Mouse (Mus musculus) myocyte (in vitro differentiated cells): ENCODE measurements around the gene Fndc3b. TPM values are rescaled to one million over a fixed set of nuclear protein-coding genes. Genes with fewer than 3 reads are reported as not detected.

ENCODE experiments used
- H3K27me3 ChIP-seq: one replicate; pipeline ENCODE4 v1.6.1; 2011; ENCODE audit not compliant: control insufficient read depth, insufficient read depth, insufficient read length
- H3K36me3 ChIP-seq: one replicate; pipeline ENCODE4 v1.6.1; 2011; ENCODE audit not compliant: control insufficient read depth, insufficient read depth
- H3K4me2 ChIP-seq: one replicate; pipeline ENCODE4 v1.6.1; 2011; ENCODE audit warnings: low read depth, control low read depth
- H3K4me3 ChIP-seq: one replicate; pipeline ENCODE4 v1.5.1; 2011; ENCODE audit warnings: mild to moderate bottlenecking, control low read depth, moderate library complexity
- H3K79me2 ChIP-seq: one replicate; pipeline ENCODE4 v1.6.1; 2011; ENCODE audit not compliant: control insufficient read depth, insufficient read depth
- H3ac ChIP-seq: one replicate; pipeline ENCODE4 v1.6.1; 2011; ENCODE audit not compliant: control insufficient read depth, insufficient read length
- CEBPB ChIP-seq: IDR thresholded peaks from 2 replicates; pipeline ENCODE4 v1.6.1; 2011; ENCODE audit warnings: mild to moderate bottlenecking, moderate library complexity; ENCODE audit not compliant: poor library complexity, insufficient read depth, severe bottlenecking
- E2F4 ChIP-seq: IDR thresholded peaks from one replicate; pipeline ENCODE4 v1.6.1; 2011; ENCODE audit warnings: mild to moderate bottlenecking, control low read depth, moderate library complexity; ENCODE audit not compliant: insufficient read depth
- MAX ChIP-seq: IDR thresholded peaks from one replicate; pipeline ENCODE4 v1.6.1; 2011; ENCODE audit warnings: low read depth, mild to moderate bottlenecking, control low read depth
- MYOD1 ChIP-seq, 3 experiments: IDR thresholded peaks; one replicate each; pipeline ENCODE4 v1.6.1; 2011; ENCODE audit warnings: control low read depth in 2 of 3, low read depth in 2 of 3, mild to moderate bottlenecking in 2 of 3, moderate library complexity in 1 of 3; ENCODE audit not compliant: insufficient read length in 2 of 3, control insufficient read depth in 1 of 3
- MYOG ChIP-seq, 3 experiments: IDR thresholded peaks; one replicate each; pipeline ENCODE4 v1.6.1; 2011; ENCODE audit warnings: control low read depth in 2 of 3, low read depth in 2 of 3, mild to moderate bottlenecking in 2 of 3; ENCODE audit not compliant: insufficient read length in 2 of 3, control insufficient read depth in 1 of 3, insufficient read depth in 1 of 3
- POLR2A ChIP-seq: IDR thresholded peaks from one replicate; pipeline ENCODE4 v1.6.1; 2011; ENCODE audit warnings: low read depth, mild to moderate bottlenecking, control low read depth, moderate library complexity; ENCODE audit not compliant: insufficient read length
- POLR2AphosphoS2 ChIP-seq: IDR thresholded peaks from one replicate; pipeline ENCODE4 v1.6.1; 2011; ENCODE audit warnings: low read depth, control low read depth; ENCODE audit not compliant: insufficient read length
- REST ChIP-seq: IDR thresholded peaks from one replicate; pipeline ENCODE4 v1.6.1; 2011; ENCODE audit warnings: mild to moderate bottlenecking, control low read depth, moderate library complexity; ENCODE audit not compliant: insufficient read depth, insufficient read length
- SRF ChIP-seq: IDR thresholded peaks from one replicate; pipeline ENCODE4 v1.6.1; 2011; ENCODE audit warnings: low read depth; ENCODE audit not compliant: control insufficient read depth, insufficient read length
- TCF12 ChIP-seq: IDR thresholded peaks from one replicate; pipeline ENCODE4 v1.6.1; 2011; ENCODE audit warnings: mild to moderate bottlenecking, control low read depth; ENCODE audit not compliant: poor library complexity, insufficient read depth, severe bottlenecking
- TCF3 ChIP-seq: IDR thresholded peaks from one replicate; pipeline ENCODE4 v1.6.1; 2011; ENCODE audit warnings: low read depth, control low read depth; ENCODE audit not compliant: insufficient read length
- USF1 ChIP-seq: IDR thresholded peaks from one replicate; pipeline ENCODE4 v1.6.1; 2011; ENCODE audit warnings: low read depth, mild to moderate bottlenecking, control low read depth, moderate library complexity
- polyA plus RNA-seq: library from polyadenylated mRNA; unstranded; fragments of >200 nt; fragmentation: generic; extraction: Trizol; gene quantifications from one replicate; pipeline ENCODE4 v1.2.1, GENCODE M21; 2012; ENCODE audit warnings: missing spikeins

Gene Fndc3b
- polyA plus RNA-seq, 1 experiment, result 25.8 TPM

- no peak overlapping the region for H3K4me2 ChIP-seq
- no peaks in the 10 kb centered on the region for H3K79me2 ChIP-seq
- no peak overlapping the region for H3ac ChIP-seq
- H3K4me3 ChIP-seq, result no peak overlapping the region
- TF ChIP-seq CEBPB (no peak), TCF12 (no peak), E2F4 (no peak), USF1 (no peak), POLR2A (no peak), MYOD1 (IDR thresholded peaks at IDR 0.05; ENCODE audit: control insufficient read depth in 1 of 3, insufficient read length in 2 of 3, low read depth in 2 of 3) (no peak), MAX (no peak), TCF3 (no peak), MYOG (IDR thresholded peaks at IDR 0.05; ENCODE audit: control insufficient read depth in 1 of 3, insufficient read depth in 1 of 3, insufficient read length in 2 of 3, low read depth in 2 of 3) (no peak), SRF (no peak), REST (no peak), POLR2AphosphoS2 (no peak)
- no peaks in the 10 kb centered on the region for H3K27me3 ChIP-seq
- H3K36me3 ChIP-seq, result peaks cover 19% of the 10 kb centered on the region
Observed at GRCm38 (mm10) chr3:27516536-27516935, 194.6 kb downstream of the Fndc3b start.

DNA sequence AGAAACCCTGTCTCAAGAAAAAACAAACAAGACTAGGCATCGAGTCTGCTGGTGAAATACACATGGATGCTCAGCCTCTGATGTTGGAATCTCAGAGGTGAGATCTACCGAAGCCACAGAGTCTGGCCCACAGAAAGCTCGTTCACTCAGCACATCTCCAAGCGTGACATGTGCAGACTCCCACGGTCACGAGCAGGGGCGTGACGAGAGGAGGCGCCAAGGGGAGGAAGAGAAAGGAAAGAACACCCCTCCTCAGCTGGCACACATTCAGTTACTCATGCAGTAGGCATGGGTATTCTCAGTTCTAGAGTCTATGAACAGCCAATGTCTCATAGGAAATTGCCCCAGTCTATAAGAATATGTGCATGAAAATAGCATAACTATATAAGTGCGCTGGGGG lies 199.3 kb downstream of the Fndc3b start:
- TF ChIP-seq POLR2AphosphoS2, result no peak
- TF ChIP-seq SRF, result no peak
- TF ChIP-seq TCF3, result no peak
- no peak for TF ChIP-seq REST
- no peak for TF ChIP-seq TCF12
- Histone ChIP-seq H3K27me3 (no peaks in the 10 kb centered on the region), H3ac (no peak overlapping the region), H3K79me2 (no peaks in the 10 kb centered on the region), H3K4me2 (no peak overlapping the region), H3K4me3 (no peak overlapping the region), H3K36me3 (peaks cover 20% of the 10 kb centered on the region)

DNA sequence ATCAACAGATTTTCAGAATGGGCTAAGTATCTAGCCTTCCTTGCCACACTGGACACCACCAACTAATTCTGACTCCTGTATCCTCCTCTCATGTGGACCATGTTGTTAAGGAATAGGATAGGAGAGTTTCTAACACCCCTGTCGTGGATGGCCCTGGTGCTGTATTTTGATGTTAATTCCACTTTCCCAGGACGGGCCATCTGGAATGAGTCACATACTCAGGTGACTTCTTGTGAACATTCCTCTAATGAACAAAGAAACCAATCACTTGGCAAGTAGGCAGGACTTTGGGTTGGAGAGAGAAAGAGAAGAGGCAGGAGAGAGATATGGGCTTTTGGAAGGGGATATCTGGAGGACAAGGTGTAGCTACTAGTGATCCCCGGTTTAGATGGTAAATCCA lies 204.2 kb downstream of the Fndc3b start:
- no peak for TF ChIP-seq POLR2AphosphoS2
- TF ChIP-seq CEBPB, result no peak
- no peak for TF ChIP-seq TCF12
- TF ChIP-seq MAX, result no peak
- TF ChIP-seq USF1, result no peak
- TF ChIP-seq E2F4, result no peak
- TF ChIP-seq MYOG (IDR thresholded peaks at IDR 0.05; ENCODE audit: control insufficient read depth in 1 of 3, insufficient read depth in 1 of 3, insufficient read length in 2 of 3, low read depth in 2 of 3), result no peak
- no peak for TF ChIP-seq TCF3
- TF ChIP-seq MYOD1 (IDR thresholded peaks at IDR 0.05; ENCODE audit: control insufficient read depth in 1 of 3, insufficient read length in 2 of 3, low read depth in 2 of 3), result no peak
- TF ChIP-seq SRF, result no peak
- Histone ChIP-seq H3ac (no peak overlapping the region), H3K27me3 (no peaks in the 10 kb centered on the region), H3K79me2 (no peaks in the 10 kb centered on the region), H3K4me2 (no peak overlapping the region), H3K4me3 (no peak overlapping the region), H3K36me3 (peaks cover 10% of the 10 kb centered on the region)

DNA sequence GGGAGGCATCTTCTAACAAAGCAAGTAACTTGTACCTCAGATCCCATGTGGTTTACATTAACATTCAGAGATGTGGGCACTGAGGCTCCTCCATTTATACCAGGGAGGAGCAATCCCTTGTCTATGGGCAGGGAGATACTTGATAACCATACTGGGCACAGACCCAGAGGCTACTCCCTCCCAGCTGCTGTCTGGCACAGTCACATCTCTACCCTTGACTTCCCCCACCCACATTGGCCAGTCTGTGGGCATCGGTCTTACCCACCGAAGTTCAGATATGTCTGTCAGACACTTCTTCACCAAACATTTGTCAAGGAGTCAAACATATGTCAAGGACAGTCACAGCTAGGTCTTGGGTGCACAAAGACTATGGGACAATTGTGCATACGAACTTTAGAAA lies 205.5 kb downstream of the Fndc3b start:
- TF ChIP-seq MYOG (IDR thresholded peaks at IDR 0.05; ENCODE audit: control insufficient read depth in 1 of 3, insufficient read depth in 1 of 3, insufficient read length in 2 of 3, low read depth in 2 of 3) (peak; percentile 41 to 93 (median 70)), POLR2A (no peak), MYOD1 (IDR thresholded peaks at IDR 0.05; ENCODE audit: control insufficient read depth in 1 of 3, insufficient read length in 2 of 3, low read depth in 2 of 3) (peak in 2 of 3 experiments; percentile 83 to 92), POLR2AphosphoS2 (no peak), TCF12 (peak; percentile 68), E2F4 (no peak), TCF3 (peak; percentile 43)
- no peak overlapping the region for H3K4me3 ChIP-seq
- no peaks in the 10 kb centered on the region for H3K27me3 ChIP-seq
- H3K36me3 ChIP-seq, result peaks cover 14% of the 10 kb centered on the region
- no peak overlapping the region for H3ac ChIP-seq
- no peaks in the 10 kb centered on the region for H3K79me2 ChIP-seq
- H3K4me2 ChIP-seq, result peak overlapping the region; percentile 29

DNA sequence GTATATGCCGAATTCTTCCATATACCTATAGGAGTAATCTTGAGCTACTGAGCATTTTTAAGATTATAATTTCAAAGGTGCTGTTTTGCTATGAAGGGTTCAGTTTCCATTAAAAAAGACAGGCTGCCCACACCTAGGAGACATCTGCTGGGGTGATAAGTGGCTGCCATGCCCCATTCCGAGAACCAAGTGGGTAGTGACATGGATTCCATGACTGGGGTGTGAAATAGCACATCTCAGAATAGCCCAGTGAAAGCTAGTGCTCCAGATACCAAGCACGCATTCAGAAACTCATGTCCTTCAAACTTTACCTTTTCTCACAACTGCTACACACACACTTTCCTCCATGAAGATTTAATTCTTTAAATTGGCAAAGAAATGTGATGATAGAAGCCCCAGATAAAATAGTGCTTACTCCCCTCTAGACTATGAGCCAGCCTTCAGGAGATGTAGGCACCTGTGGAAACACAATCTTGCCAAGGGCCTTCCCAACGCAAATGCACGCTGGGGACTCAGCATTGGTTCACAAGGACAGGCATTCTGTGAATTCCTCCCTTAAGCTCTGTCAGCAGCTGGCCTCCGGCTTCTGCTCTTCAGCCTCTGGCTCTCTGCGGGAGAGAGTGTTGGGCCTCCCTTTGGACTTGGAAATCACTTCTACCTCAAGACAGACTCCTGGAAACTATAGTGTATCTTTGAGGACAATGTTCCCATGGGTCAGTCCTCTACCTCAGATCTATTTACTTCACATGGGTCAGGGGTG lies 207.6 kb downstream of the Fndc3b start:
- no peak overlapping the region for H3K4me2 ChIP-seq
- H3K4me3 ChIP-seq, result no peak overlapping the region
- TF ChIP-seq POLR2AphosphoS2 (no peak), USF1 (no peak), TCF3 (peak; percentile 24), REST (no peak), MAX (no peak), E2F4 (no peak), MYOG (IDR thresholded peaks at IDR 0.05; ENCODE audit: control insufficient read depth in 1 of 3, insufficient read depth in 1 of 3, insufficient read length in 2 of 3, low read depth in 2 of 3) (peak in 2 of 3 experiments; percentile 44 to 91), MYOD1 (IDR thresholded peaks at IDR 0.05; ENCODE audit: control insufficient read depth in 1 of 3, insufficient read length in 2 of 3, low read depth in 2 of 3) (peak; percentile 29 to 80 (median 51)), SRF (no peak), TCF12 (peak; percentile 75), CEBPB (no peak), POLR2A (no peak)
- no peak overlapping the region for H3ac ChIP-seq
- H3K79me2 ChIP-seq, result no peaks in the 10 kb centered on the region
- peaks cover 23% of the 10 kb centered on the region for H3K36me3 ChIP-seq
- no peaks in the 10 kb centered on the region for H3K27me3 ChIP-seq
